22 mouse cellular contexts compared by ENCODE assay signal in the genomic region with DNA sequence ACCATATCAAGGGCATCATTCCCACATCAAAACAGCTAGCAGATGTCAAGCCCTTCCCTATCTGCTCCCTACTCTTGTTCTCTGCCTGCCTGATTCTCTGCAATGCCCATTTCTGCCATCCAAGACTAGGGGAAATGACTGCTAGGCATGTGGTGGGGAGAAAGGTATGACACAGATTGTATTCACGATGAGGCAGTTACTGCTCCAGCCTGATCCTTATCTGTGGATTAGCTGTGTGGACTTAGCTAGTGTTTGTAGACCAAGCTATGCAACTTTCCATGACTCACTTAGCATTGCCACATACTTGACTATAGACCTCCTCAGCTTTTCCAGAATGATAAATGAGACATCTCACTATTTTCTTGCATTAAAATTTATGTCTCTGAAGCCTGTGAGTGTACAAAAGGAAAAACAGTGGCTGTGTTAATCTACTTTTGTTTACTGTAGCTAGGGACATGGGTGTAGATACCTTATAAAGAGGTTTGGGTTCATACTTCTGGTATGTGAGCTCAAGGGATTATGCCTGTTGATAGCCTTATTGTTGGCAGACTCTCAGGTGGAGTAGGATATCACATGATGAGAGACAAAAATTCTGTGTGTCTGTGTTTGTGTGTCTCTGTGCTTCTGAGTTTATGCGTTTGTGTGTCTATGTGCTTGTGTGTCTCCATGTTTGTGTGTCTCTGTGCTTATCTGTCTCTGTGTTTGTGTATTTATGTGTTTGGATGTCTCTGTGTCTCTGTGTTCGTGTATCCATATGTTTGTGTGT. TPM values are rescaled to one million over a fixed set of nuclear protein-coding genes. Genes with fewer than 3 reads are reported as not detected.
DNase-seq lines count a peak whose midpoint lies in the region; ATAC-seq and TF ChIP-seq lines count a peak whose summit lies in the region.
"Had no signal": no experiment of that assay in that cellular context is flagged by ENCODE, and none has a peak within 500 bp of the region (broad histone marks: within the 10 kb centered on the region; RNA-seq: fewer than 3 reads in every experiment).

No protein-coding gene starts in this region.

- H3K9ac ChIP-seq in intestine, embryonic 15.5 days = no peak overlapping the region
- H3K9ac ChIP-seq in intestine, postnatal 0 days (ENCODE audit: low read depth, low read length) = no peak overlapping the region
- H3K9ac ChIP-seq: liver, embryonic 15.5 days; midbrain, embryonic 15.5 days had no signal

- H3K27me3 ChIP-seq in intestine, embryonic 15.5 days (replicated peaks) = no peaks in the 10 kb centered on the region
- H3K27me3 ChIP-seq in intestine, postnatal 0 days (replicated peaks; ENCODE audit: control insufficient read depth, insufficient read depth, low read length) = no peaks in the 10 kb centered on the region
- H3K27me3 ChIP-seq: liver, embryonic 15.5 days; midbrain, embryonic 15.5 days had no signal

- TF ChIP-seq CTCF in intestine, postnatal 0 days (IDR thresholded peaks at IDR 0.05; ENCODE audit: low read depth) = no peak

- peak; percentile 97 for DNase-seq in 3T3-L1 (ENCODE audit: low read depth, low spot score)
- DNase-seq in Muller cell, postnatal 12 days (ENCODE audit: inconsistent ontology term) = peak; percentile 26
- no peak for DNase-seq in T-cell, adult 2 months (ENCODE audit: low spot score)
- DNase-seq in ovary, adult 18-20 months (ENCODE audit: low spot score) = no peak
- DNase-seq in right cerebral cortex, postnatal 14 days = no peak
- DNase-seq: adrenal gland, postnatal 14 days; cerebellum, adult 11-12 months; cerebellum, postnatal 14 days; embryo, embryonic 11 days; heart, adult 18-20 months; kidney, adult 8-10 months; kidney, postnatal 14 days; lung, postnatal 10 days had no signal

- no peak overlapping the region for H3K27ac ChIP-seq in intestine, embryonic 15.5 days
- no peak overlapping the region for H3K27ac ChIP-seq in intestine, postnatal 0 days (ENCODE audit: low read depth, low read length)
- H3K27ac ChIP-seq: hindbrain, postnatal 0 days; layer of hippocampus, adult 2 months; liver, embryonic 15.5 days; midbrain, embryonic 15.5 days had no signal

- no peaks in the 10 kb centered on the region for H3K9me3 ChIP-seq in intestine, embryonic 15.5 days
- H3K9me3 ChIP-seq in intestine, postnatal 0 days (ENCODE audit: control insufficient read depth) = no peaks in the 10 kb centered on the region
- H3K9me3 ChIP-seq: G1E; liver, embryonic 15.5 days; megakaryocyte, embryonic 14.5 days; midbrain, embryonic 15.5 days had no signal

- H3K4me1 ChIP-seq in intestine, embryonic 15.5 days (replicated peaks) = no peaks in the 10 kb centered on the region
- no peaks in the 10 kb centered on the region for H3K4me1 ChIP-seq in intestine, postnatal 0 days (replicated peaks; ENCODE audit: control insufficient read depth, insufficient read depth, low read length)
- H3K4me1 ChIP-seq: liver, embryonic 15.5 days; megakaryocyte, embryonic 14.5 days; midbrain, embryonic 15.5 days had no signal

- 72% methylated on average over 3 of the region's 3 CpGs for WGBS in intestine, embryonic 15.5 days
- 64% methylated on average over 3 of the region's 3 CpGs for WGBS in intestine, postnatal 0 days

- peak; percentile 43; the same call in 1 of the 2 replicates for ATAC-seq in intestine, embryonic 15.5 days
- no peak for ATAC-seq in intestine, postnatal 0 days
- ATAC-seq in megakaryocyte progenitor cell, adult 5-6 weeks (replicated peaks; ENCODE audit: poor library complexity) = 0 out of 2 replicates have a peak, but pooled peaks have one; percentile 14
- ATAC-seq: hindbrain, postnatal 0 days; midbrain, embryonic 15.5 days had no signal

- H3K4me2 ChIP-seq in intestine, embryonic 15.5 days (replicated peaks) = no peak overlapping the region
- H3K4me2 ChIP-seq in intestine, postnatal 0 days (replicated peaks; ENCODE audit: low read depth) = no peak overlapping the region
- H3K4me2 ChIP-seq: liver, embryonic 15.5 days; midbrain, embryonic 15.5 days had no signal

- H3K36me3 ChIP-seq in intestine, embryonic 15.5 days = no peaks in the 10 kb centered on the region
- H3K36me3 ChIP-seq in intestine, postnatal 0 days (ENCODE audit: control insufficient read depth, insufficient read depth) = no peaks in the 10 kb centered on the region
- H3K36me3 ChIP-seq: G1E; liver, embryonic 15.5 days; midbrain, embryonic 15.5 days had no signal

- H3K4me3 ChIP-seq in intestine, embryonic 15.5 days (replicated peaks) = no peak overlapping the region
- H3K4me3 ChIP-seq in intestine, postnatal 0 days (ENCODE audit: low read depth, low read length) = no peak overlapping the region
- H3K4me3 ChIP-seq: layer of hippocampus, adult 2 months; liver, embryonic 15.5 days; megakaryocyte, embryonic 14.5 days; midbrain, embryonic 15.5 days had no signal

RNA-seq across cellular contexts. Expression of a gene that starts 47.7 kb away (rescaled TPM):
- 15.9 and 16.7 TPM in 2 replicates for polyA plus RNA-seq in intestine, embryonic 15.5 days (2015; fragmentation: Nextera tagmentation; extraction: Ambion mirVana)
- polyA plus RNA-seq in intestine, postnatal 0 days (2015; fragmentation: Nextera tagmentation; extraction: Ambion mirVana) = 20.9 and 24.0 TPM in 2 replicates
- 23.2 and 24.7 TPM in 2 replicates for total RNA-seq in megakaryocyte progenitor cell, adult 5-6 weeks (2015)
- total RNA-seq in megakaryocyte progenitor cell, adult 5-6 weeks (2017) = 9.7 and 10.3 TPM in 2 replicates

Comparison
In these comparisons a context has a peak if more than half of its experiments do, and no peak if none do; other contexts are left out.
1. DNase-seq: peak in 3T3-L1 (single experiment) and Muller cell, postnatal 12 days (single experiment); none in T-cell, adult 2 months (single experiment), ovary, adult 18-20 months (single experiment) and right cerebral cortex, postnatal 14 days (single experiment).